Mouse (Mus musculus): ENCODE data around the gene Ptprf. TPM values are rescaled to one million over a fixed set of nuclear protein-coding genes. Genes with fewer than 3 reads are reported as not detected.
A peak's percentile ranks its signal among the peaks of the same experiment; 100 is the strongest.

Ptprf gene
- total RNA-seq, 2 experiments from 2014 or later, result 47.2 to 91.8 TPM

- DNase-seq, result no peak
Measured at GRCm38 (mm10) chr4:118286202-118286601, 5.0 kb downstream of the Ptprf start.

- DNase-seq, result no peak
Measured at GRCm38 (mm10) chr4:118282182-118282562, 9.0 kb downstream of the Ptprf start.

- peak; percentile 32 to 40 for DNase-seq
Measured at GRCm38 (mm10) chr4:118281444-118282181, 9.6 kb downstream of the Ptprf start.

GRCm38 (mm10) chr4:118280506-118280905 lies 10.7 kb downstream of the Ptprf start:
- DNase-seq, result peak; percentile 78 to 81

- DNase-seq, result peak; percentile 80 to 88
Measured at GRCm38 (mm10) chr4:118276520-118277232, 14.5 kb downstream of the Ptprf start.

- DNase-seq, result no peak
Measured at GRCm38 (mm10) chr4:118275601-118276519, 15.3 kb downstream of the Ptprf start.

GRCm38 (mm10) chr4:118274521-118274920 lies 16.7 kb downstream of the Ptprf start:
- DNase-seq, result no peak

GRCm38 (mm10) chr4:118273998-118274397 lies 17.2 kb downstream of the Ptprf start:
- no peak for DNase-seq

GRCm38 (mm10) chr4:118273545-118273944 lies 17.7 kb downstream of the Ptprf start:
- peak in 1 of 2 experiments; percentile 22 for DNase-seq

- no peak for DNase-seq
Measured at GRCm38 (mm10) chr4:118272871-118273270, 18.3 kb downstream of the Ptprf start.

- DNase-seq, result peak in 1 of 2 experiments; percentile 64
Measured at GRCm38 (mm10) chr4:118272258-118272657, 18.9 kb downstream of the Ptprf start.

GRCm38 (mm10) chr4:118271556-118272074 lies 19.6 kb downstream of the Ptprf start:
- no peak for DNase-seq

- no peak for DNase-seq
Measured at GRCm38 (mm10) chr4:118270706-118271105, 20.5 kb downstream of the Ptprf start.

- peak in 1 of 2 experiments; percentile 51 for DNase-seq
Measured at GRCm38 (mm10) chr4:118269999-118270398, 21.2 kb downstream of the Ptprf start.

GRCm38 (mm10) chr4:118268429-118269212 lies 22.6 kb downstream of the Ptprf start:
- no peak for DNase-seq

GRCm38 (mm10) chr4:118265557-118265956 lies 25.6 kb downstream of the Ptprf start:
- DNase-seq, result peak; percentile 73 to 77

GRCm38 (mm10) chr4:118261771-118262473 lies 29.3 kb downstream of the Ptprf start:
- no peak for DNase-seq

GRCm38 (mm10) chr4:118261291-118261690 lies 29.9 kb downstream of the Ptprf start:
- no peak for DNase-seq

GRCm38 (mm10) chr4:118260551-118261267 lies 30.5 kb downstream of the Ptprf start:
- DNase-seq, result peak; percentile 83 to 89

Data from adrenal gland, postnatal 36 days (tissue).